Mouse (Mus musculus) erythroblast, embryonic 14.5 days (primary cell): ENCODE data around the gene Mbtd1.

Experiments used
- GATA1 ChIP-seq: IDR thresholded peaks from 2 replicates; pipeline ENCODE4 v1.6.1; 2012; ENCODE audit warnings: low read length, inconsistent platforms, mixed read lengths
- TAL1 ChIP-seq: IDR thresholded peaks from 3 replicates; pipeline ENCODE4 v1.6.1; 2012; ENCODE audit warnings: low read length, inconsistent platforms, mixed read lengths

DNA sequence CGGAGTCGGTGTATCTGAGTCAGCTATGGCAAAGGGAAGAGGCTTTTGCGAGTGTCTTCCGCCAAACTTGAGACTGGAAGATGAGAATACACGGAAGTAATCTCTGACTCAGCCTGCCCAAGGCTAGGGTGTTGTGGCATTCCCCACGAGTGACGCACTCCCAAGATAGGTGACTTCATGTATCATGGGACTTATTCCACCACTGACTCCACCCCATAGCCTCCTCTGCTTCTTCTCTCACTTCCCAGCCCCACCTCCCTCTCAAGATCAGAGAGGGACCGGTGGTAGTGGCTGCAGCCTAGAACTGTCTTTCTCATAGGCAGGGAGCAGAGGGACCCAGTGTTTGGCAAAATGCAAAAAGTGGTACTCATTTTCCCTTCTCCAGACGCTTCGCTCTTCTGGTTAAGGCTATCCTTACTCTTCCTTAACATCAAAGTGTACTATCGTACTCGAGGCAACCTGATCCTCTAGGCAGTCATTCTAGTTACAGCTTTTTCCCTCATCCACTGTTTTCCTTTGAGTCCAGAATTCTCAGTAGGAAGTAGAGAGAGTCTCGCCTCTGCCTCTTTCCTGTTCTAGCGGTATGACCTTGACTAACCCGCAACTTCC is 109.6 kb downstream of the Mbtd1 start:
- no peak for TF ChIP-seq GATA1
- TF ChIP-seq TAL1: no peak
